Mouse (Mus musculus) midbrain, embryonic 11.5 days (tissue): ENCODE measurements around the gene Zfp384. TPM values are rescaled to one million over a fixed set of nuclear protein-coding genes. Genes with fewer than 3 reads are reported as not detected.

Source experiments
- ATAC-seq: fragments of 200-750 bp; cut with Nextera tagmentation; 2 replicates; pipeline ENCODE4 v1.8.0; 2017; ENCODE audit warnings: moderate TSS enrichment, moderate library complexity; ENCODE audit not compliant: low FRiP score
- DNase-seq: peaks from one replicate; pipeline ENCODE4 v3.0.0; 2015; ENCODE audit warnings: low spot score; ENCODE audit errors: missing footprints
- H3K27ac ChIP-seq: fragments of 300-500 bp; sonication (generic); 2 replicates; pipeline ENCODE4 v1.5.1; 2014; ENCODE audit warnings: low read depth, low read length
- H3K27me3 ChIP-seq: fragments of 300-500 bp; sonication (generic); 2 replicates; pipeline ENCODE4 v1.6.1; 2014; ENCODE audit warnings: mild to moderate bottlenecking, low read length, moderate library complexity, mixed read lengths; ENCODE audit not compliant: control insufficient read depth, insufficient read depth
- H3K36me3 ChIP-seq: fragments of 300-500 bp; sonication (generic); 2 replicates; pipeline ENCODE4 v1.6.1; 2014; ENCODE audit warnings: mild to moderate bottlenecking, low read length, moderate library complexity, mixed read lengths; ENCODE audit not compliant: control insufficient read depth, insufficient read depth
- H3K4me1 ChIP-seq: fragments of 300-500 bp; sonication (generic); 2 replicates; pipeline ENCODE4 v1.6.1; 2014; ENCODE audit warnings: low read length; ENCODE audit not compliant: control insufficient read depth, insufficient read depth
- H3K4me2 ChIP-seq: fragments of 300-500 bp; sonication (generic); 2 replicates; pipeline ENCODE4 v1.6.1; 2014; ENCODE audit warnings: mild to moderate bottlenecking, moderate library complexity
- H3K4me3 ChIP-seq: fragments of 300-500 bp; sonication (generic); 2 replicates; pipeline ENCODE4 v1.5.1; 2014; ENCODE audit warnings: low read depth, low read length
- H3K9ac ChIP-seq: fragments of 300-500 bp; sonication (generic); 2 replicates; pipeline ENCODE4 v1.6.1; 2014; ENCODE audit warnings: low read length
- H3K9me3 ChIP-seq: fragments of 300-500 bp; sonication (generic); 2 replicates; pipeline ENCODE4 v1.6.1; 2016; ENCODE audit warnings: low read length; ENCODE audit not compliant: control insufficient read depth
- WGBS: fragments of 180-500 bp; shearing (Covaris S2); extraction: QIAGEN DNeasy Blood & Tissue Kit; methylation state at CpG from one replicate; pipeline ENCODE4 v1.1.7; 2014; 5-methylcytosine and 5-hydroxymethylcytosine counted together
- polyA plus RNA-seq: library from polyadenylated mRNA; unstranded; fragments of >200 nt; fragmentation: Nextera tagmentation; extraction: Ambion mirVana; gene quantifications from 2 replicates; pipeline ENCODE4 v1.2.1, GENCODE M21; 2014

The Zfp384 gene
- polyA plus RNA-seq, 1 experiment from 2014 or later: 9.9 TPM

- Histone ChIP-seq H3K27ac (no peak overlapping the region), H3K9ac (no peak overlapping the region), H3K4me3 (no peak overlapping the region), H3K4me1 (no peaks in the 10 kb centered on the region; the same call in 1 of the 2 replicates), H3K9me3 (0 out of 2 replicates have a peak, but pooled peaks cover 3% of the 10 kb centered on the region), H3K27me3 (peaks cover 38% of the 10 kb centered on the region), H3K4me2 (no peak overlapping the region), H3K36me3 (no peaks in the 10 kb centered on the region)
- 89% methylated on average over 9 of the region's 9 CpGs for WGBS
- no peak for DNase-seq
- no peak for ATAC-seq
These were observed 15.6 kb upstream of the Zfp384 start for GRCm38 (mm10) chr6:124993365-124993764.

DNA sequence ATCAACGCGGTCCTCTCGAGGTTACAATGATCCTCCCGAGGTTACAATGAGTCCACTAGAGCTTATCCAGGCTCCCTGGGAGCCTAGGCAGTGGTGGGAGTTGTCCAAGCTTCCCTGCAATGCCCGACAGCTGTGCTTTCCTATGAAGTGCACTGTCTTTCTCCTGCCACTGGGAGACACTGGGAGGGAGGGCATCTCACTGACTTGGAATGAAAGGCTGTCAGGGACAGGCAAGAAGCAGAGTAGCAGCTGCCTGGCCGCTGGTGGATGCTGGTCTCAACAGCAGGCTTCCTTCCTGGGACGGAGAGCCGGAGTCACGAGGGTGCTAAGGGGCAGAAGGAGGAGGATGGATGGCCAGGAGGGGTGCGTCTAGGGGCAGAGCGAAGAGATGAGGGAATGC lies 15.1 kb upstream of the Zfp384 start:
- WGBS: 12% methylated on average over 11 of the region's 11 CpGs
- Histone ChIP-seq H3K4me3 (no peak overlapping the region), H3K27ac (no peak overlapping the region), H3K9ac (peak overlapping the region; percentile 34; the same call in 1 of the 2 replicates), H3K27me3 (peaks cover 43% of the 10 kb centered on the region), H3K4me2 (0 out of 2 replicates have a peak overlapping the region, but pooled peaks have one; percentile 4), H3K4me1 (no peaks in the 10 kb centered on the region; the same call in 1 of the 2 replicates), H3K9me3 (0 out of 2 replicates have a peak, but pooled peaks cover 3% of the 10 kb centered on the region), H3K36me3 (no peaks in the 10 kb centered on the region)
- peak; percentile 45; the same call in 1 of the 2 replicates for ATAC-seq
- no peak for DNase-seq

DNA sequence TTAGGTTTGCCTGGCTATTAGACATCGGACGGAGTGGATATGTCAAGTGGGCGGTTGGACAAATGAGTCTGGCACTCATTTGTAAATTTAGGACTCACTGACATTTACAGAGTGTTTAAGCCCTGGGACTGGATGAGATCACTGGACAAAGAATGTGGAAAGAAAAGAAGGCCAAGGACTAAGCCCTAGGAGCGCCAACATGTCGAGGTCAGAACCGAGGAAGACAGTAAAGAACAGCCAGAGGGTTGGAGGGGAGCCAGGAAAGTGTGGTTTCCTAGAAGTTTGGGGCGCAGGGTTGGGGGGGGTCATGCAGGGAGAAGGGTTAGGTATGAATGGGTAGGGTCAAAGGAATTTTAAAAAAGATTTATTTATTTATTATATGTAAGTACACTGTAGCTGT lies 13.7 kb upstream of the Zfp384 start:
- DNase-seq: no peak
- Histone ChIP-seq H3K4me2 (no peak overlapping the region), H3K27me3 (peaks cover 52% of the 10 kb centered on the region), H3K36me3 (no peaks in the 10 kb centered on the region), H3K4me3 (no peak overlapping the region), H3K4me1 (no peaks in the 10 kb centered on the region; the same call in 1 of the 2 replicates), H3K9me3 (no peaks in the 10 kb centered on the region), H3K27ac (no peak overlapping the region), H3K9ac (no peak overlapping the region)
- 82% methylated on average over 7 of the region's 7 CpGs for WGBS
- ATAC-seq: no peak

DNA sequence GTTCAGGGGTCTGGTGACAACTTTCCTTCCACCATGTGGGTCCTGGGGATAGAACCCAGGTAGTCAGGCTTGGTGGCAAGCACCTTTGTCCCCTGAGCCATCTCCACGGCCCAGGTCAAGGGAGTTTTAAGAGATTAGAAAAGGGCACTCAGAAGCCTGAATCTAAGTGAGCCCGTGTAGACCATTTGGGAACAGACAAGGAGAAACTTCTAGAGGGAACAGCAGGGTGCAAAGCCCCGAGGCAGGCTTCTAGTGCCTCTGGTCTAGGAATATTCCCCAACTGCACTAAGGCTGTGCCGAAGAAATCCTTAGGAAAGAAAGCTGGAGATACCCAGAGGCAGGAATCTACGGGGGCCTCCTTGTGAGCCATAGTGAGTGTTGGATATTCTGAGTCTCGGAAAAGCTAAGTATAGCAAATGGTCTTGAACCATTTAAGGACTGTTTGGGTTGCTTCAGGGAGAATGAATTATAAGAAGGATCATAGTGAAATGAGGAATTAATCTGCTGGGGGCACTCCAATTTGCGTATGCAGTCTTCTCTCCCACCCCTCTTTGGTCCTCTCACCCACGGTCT lies 13.0 kb upstream of the Zfp384 start:
- DNase-seq: peak; percentile 88
- no peak overlapping the region for H3K9ac ChIP-seq
- 53% methylated on average over 8 of the region's 8 CpGs for WGBS
- H3K27me3 ChIP-seq: peaks cover 53% of the 10 kb centered on the region
- no peaks in the 10 kb centered on the region for H3K36me3 ChIP-seq
- peak overlapping the region; percentile 100; the same call in 1 of the 2 replicates for H3K4me2 ChIP-seq
- no peaks in the 10 kb centered on the region for H3K9me3 ChIP-seq
- no peak overlapping the region for H3K27ac ChIP-seq
- H3K4me3 ChIP-seq: peak overlapping the region; percentile 57; the same call in 1 of the 2 replicates
- H3K4me1 ChIP-seq: no peaks in the 10 kb centered on the region; the same call in 1 of the 2 replicates
- no peak for ATAC-seq

GRCm38 (mm10) chr6:124996551-124997501 lies 12.1 kb upstream of the Zfp384 start, which contains the start of gene Pianp:
Gene Pianp, plus strand, starts transcription at chr6:124996694.
- under 1% methylated on average over 62 of the region's 78 CpGs for WGBS
- Histone ChIP-seq H3K9ac (peak within 1 kb of the TSS; percentile 83), H3K9me3 (no peaks in the 10 kb centered on the region), H3K4me1 (no peaks in the 10 kb centered on the region; the same call in 1 of the 2 replicates), H3K4me2 (peak within 1 kb of the TSS; percentile 100), H3K27me3 (peaks cover 53% of the 10 kb centered on the region), H3K27ac (no peak within 1 kb of the TSS), H3K4me3 (peak within 1 kb of the TSS; percentile 57), H3K36me3 (no peaks in the 10 kb centered on the region)
- peak; percentile 98 for DNase-seq
- peak; percentile 79 for ATAC-seq

DNA sequence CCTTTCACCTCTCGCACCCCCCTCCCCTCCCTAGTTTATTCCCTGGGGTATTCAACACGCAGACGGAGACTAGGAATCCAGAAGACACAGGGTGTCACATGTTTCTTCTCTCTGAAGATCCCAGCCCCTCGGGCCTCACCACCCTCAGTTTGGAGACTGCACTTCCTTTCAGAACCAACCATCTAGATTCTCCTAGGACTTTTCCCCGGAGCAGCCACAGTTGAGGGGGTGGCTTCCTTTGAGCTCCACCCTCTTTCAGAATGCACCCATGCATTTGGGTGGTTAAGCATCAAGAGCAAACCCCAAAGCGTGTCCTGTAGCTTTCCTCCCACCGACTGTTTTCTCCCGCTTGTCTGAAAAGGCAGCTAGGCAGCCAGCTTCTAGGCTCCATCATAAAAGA lies 10.9 kb upstream of the Zfp384 start:
- DNase-seq (peak; percentile 88), ATAC-seq (no peak)
- no peaks in the 10 kb centered on the region for H3K36me3 ChIP-seq
- no peak overlapping the region for H3K4me3 ChIP-seq
- no peaks in the 10 kb centered on the region for H3K9me3 ChIP-seq
- no peak overlapping the region for H3K4me2 ChIP-seq
- no peak overlapping the region for H3K27ac ChIP-seq
- H3K9ac ChIP-seq: no peak overlapping the region
- H3K4me1 ChIP-seq: no peaks in the 10 kb centered on the region; the same call in 1 of the 2 replicates
- WGBS: 11% methylated on average over 8 of the region's 8 CpGs
- peaks cover 53% of the 10 kb centered on the region for H3K27me3 ChIP-seq

DNA sequence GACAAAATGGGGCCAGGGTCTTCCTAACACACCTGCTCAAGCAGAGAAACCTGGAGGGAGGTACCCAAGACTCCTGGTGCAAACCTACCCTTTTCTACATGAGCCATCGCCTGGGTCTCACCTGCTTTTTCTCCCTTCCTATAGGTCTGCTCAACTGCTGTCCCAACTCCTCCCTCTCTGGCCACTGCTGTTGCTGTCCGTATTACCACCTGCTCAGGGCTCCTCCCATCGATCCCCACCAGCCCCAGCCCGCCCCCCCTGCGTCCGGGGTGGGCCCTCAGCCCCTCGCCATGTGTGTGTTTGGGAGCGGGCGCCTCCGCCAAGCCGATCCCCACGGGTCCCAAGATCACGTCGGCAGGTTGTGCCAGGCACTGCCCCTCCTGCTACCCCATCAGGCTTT lies 9.9 kb upstream of the Zfp384 start:
- no peak for ATAC-seq
- WGBS: 35% methylated on average over 14 of the region's 14 CpGs
- H3K4me3 ChIP-seq: no peak overlapping the region

GRCm38 (mm10) chr6:124999546-124999945 lies 9.4 kb upstream of the Zfp384 start:
- H3K4me1 ChIP-seq: no peaks in the 10 kb centered on the region; the same call in 1 of the 2 replicates
- H3K9me3 ChIP-seq: no peaks in the 10 kb centered on the region
- H3K27me3 ChIP-seq: peaks cover 49% of the 10 kb centered on the region
- no peak overlapping the region for H3K27ac ChIP-seq
- H3K9ac ChIP-seq: no peak overlapping the region
- ATAC-seq (no peak), DNase-seq (no peak)
- no peak overlapping the region for H3K4me2 ChIP-seq
- whole genome bisulfite sequencing: 36% methylated on average over 10 of the region's 10 CpGs
- no peaks in the 10 kb centered on the region for H3K36me3 ChIP-seq
- no peak overlapping the region for H3K4me3 ChIP-seq

More for the DNA sequence above, 9.9 kb upstream of the Zfp384 start:
- no peaks in the 10 kb centered on the region for H3K36me3 ChIP-seq
- no peaks in the 10 kb centered on the region; the same call in 1 of the 2 replicates for H3K4me1 ChIP-seq
- H3K27ac ChIP-seq: no peak overlapping the region
- no peaks in the 10 kb centered on the region for H3K9me3 ChIP-seq
- no peak for DNase-seq
- peaks cover 49% of the 10 kb centered on the region for H3K27me3 ChIP-seq
- no peak overlapping the region for H3K4me2 ChIP-seq
- H3K9ac ChIP-seq: no peak overlapping the region
